Mouse (Mus musculus) lung, postnatal 25 days (tissue): ENCODE data around the gene Pdp2.

Experiments used
- DNase-seq: peaks from one replicate; pipeline ENCODE4 v3.0.0; 2022; ENCODE audit warnings: low spot score

Gene Pdp2

DNA sequence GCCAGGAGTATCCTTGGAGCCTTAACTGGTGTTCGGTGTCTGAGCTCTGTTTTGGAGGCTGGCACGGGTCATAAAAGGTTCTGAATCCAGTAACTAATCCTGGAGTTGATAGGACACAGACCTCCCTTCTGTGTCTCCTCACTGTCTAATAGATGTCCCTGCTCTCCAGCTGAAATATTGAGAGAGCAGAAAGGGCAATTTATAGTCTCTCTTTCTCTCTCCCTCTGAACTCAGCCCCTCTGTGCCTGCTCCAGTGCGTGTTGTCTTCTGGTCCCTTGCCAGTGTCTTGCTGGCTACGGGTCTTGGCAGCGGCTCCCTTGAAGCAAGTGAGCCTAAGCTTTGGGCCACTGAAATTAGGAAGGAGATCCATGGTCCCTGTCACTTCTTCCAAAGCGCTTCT lies 6.4 kb downstream of the Pdp2 start:
- no peak for DNase-seq

DNA sequence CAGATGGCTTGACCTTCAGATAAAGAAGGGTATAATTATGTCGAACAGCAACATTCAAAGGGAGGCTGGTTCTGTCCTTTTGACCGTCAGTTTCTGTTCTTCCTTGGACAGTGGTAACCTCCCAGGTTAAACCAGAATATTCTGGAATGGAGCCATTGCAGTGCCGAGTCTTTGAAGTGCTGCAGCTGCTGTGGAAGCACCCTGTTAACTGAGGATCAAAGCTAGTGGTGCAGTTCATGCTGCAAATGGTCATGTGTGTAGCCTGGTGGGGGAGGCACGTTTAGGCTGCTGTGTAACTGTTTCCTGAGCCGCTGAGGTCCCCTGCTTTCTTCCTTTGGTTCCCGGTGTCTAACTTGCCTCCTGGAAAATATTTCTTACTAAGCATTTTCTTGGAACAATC lies 7.2 kb downstream of the Pdp2 start:
- no peak for DNase-seq

DNA sequence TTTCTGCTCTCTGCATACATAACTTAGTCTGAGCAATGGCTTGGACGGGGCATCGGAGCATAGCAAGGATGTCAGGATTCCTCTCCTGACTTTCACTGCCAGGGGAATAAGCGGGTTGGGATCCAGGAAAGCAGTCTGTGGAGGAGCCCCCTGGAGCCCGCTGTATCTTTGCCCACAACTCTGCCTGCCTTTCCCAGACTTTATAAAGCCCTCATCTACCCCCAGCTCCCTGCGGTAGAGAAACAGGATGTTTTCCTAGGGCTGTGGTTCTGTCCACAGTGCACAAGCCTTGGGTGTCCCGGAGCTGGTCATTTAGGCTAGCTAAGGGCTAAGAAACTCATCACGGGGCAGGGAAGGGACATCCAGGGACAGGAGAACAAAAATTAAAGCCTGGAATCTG lies 10.1 kb downstream of the Pdp2 start:
- no peak for DNase-seq

DNA sequence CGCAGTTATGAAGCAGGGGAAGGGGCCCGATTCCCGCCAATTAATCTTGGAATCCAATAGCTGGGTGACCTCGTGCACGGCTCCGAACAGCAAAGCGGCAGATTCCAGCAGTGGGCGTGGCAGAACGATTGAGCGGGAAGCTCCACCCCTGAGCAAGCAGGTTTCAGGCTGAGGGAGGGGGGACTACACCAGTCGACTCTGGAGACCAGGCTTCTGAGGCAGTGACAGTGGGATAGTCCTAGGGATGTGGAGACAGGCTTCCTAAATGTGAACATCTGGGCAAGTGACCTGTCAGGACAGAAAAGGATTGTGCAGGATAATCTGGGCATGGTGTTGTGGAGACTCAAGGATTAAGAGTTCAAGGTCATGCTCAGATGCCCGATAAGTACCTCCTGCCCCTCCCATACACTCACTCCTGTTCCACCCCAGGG lies 10.7 kb downstream of the Pdp2 start:
- DNase-seq: no peak

DNA sequence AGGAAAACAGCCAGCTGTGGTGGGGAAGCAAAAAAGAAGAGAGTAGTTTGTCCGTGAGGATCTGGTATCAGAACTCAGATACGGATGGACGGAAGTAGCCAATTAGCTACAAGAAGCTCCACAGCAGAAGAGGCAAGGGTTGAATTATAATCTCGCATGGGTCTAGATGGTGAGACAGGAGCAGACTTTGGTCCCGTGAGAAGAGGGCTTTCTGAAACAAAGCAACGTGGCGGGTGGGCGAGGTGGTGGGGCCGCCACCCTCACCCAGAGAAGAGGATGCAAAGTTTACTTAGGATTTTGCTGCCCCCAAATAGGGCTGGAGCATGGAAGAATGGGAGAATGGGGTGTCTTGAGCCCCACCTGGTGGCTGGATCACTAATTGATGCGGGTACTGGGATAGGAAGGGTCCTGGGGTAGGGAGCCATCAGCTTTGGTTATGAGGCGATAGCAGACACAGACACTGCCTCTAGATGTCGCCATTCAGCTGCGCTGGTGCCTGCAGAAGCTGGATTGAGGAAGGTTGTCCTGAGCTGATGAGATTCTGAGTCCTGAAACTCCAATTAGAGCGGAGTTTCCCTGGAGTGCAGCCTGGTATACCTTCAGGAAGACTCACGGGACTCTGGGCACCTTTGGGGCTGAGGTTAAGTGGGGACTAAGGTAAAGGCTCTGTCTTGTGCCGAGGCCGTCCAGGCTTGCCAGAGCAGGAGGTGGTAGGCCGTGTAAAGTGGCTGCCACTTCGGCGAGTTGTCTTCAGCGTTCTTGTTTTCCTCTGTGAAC lies 11.4 kb downstream of the Pdp2 start:
- DNase-seq: peak; percentile 90

DNA sequence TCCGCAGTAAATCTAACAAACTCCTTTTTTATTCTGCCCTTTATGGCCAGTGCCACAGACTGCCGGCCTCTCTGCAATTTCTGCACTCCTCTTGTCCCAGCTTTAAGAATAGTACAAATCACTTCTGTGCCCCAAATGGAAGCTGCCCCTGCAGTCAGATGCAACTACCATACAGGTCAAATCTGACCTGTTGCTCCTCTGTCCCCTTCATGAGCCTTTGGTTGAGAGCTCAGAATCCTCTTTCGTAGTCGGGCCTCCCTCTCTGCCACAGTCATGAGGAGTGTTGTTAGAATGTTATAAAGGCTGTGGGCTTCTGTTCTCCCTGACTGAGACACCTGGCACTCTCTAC lies 12.0 kb downstream of the Pdp2 start:
- DNase-seq: no peak

DNA sequence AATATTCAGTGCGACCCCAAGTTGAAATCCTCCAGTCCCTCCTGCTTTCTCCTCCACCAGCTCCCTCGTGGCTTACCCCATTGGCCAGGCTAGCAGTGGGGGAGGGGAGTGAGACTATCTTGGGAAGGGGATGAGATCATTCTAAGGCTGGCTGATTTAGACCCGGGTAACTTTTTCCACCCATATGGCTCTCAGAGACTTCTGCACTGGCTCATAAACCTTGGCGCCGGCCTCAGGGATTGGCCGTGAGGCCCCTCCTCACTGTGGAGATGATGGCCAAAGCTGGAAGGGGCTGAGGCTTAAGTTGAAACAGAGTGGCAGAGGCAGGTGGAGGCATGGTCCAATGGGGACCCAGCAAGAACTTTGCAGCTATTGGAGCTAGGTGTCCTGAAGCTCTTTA lies 15.1 kb downstream of the Pdp2 start:
- DNase-seq: no peak

DNA sequence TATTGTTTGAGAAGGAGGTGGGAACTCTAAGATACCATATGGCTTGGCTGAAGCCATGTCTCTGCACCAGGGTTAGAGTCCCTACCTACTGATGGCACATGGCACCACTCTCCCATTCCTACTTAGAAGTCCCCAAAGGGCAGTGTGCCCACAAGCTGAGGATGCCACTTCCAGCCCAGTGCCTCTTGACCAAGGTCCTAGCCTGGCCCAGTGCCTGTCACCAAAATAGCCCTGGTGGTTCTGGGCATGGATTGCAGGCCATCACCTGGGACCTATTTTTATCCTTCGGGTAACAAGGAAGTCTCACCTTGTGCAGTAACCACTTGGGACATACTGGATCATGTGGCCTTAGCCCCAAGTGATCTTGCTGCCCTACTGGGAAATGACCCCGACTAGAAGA lies 16.7 kb downstream of the Pdp2 start:
- DNase-seq: no peak

DNA sequence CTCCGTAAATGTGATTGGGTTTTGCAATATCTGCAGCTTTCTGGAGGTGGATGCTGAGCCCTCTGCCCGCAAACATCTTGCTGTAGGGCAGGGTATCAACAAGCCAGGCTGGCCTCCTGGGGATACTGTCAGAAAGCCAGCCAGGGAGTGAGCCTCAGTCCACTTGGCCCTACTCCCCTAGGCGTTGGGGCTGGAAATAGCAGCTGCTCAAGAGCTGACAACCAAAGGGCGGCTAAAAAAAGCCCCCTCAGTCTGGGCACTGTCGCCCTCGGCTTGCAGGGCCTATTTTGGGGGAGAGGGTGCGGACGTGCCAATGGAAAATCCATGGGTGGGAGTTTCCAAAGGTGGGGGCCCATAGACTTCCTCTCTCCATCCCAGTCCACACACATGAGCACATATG lies 18.0 kb downstream of the Pdp2 start:
- DNase-seq: no peak

DNA sequence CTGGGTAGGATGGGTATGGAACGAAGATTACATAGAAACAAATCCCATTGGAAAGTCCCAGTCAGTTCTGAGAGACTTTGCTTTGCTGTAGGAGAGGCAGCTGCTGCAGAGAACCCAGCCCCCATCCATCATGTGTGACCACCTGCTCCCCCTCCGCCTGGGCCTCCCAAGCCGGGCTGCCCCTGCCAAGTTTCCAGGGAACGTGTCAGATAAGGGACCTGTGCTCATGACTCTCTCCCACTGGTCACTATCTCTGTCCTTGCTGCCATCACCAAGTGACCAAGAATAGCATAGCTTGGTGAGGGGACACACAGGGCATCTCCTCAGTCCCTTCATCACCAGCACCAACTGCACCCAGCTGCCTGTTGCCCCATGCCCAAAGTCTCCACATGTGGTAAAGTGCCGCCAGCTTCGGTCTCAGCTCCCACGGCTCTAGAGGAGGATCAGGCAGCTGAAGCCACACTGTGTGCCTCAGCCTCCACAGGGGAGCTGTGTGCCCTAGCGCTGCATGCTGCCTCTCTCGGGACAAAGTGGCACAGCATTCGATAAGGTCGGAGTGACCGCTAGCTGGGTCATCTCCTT lies 19.0 kb downstream of the Pdp2 start:
- no peak for DNase-seq

DNA sequence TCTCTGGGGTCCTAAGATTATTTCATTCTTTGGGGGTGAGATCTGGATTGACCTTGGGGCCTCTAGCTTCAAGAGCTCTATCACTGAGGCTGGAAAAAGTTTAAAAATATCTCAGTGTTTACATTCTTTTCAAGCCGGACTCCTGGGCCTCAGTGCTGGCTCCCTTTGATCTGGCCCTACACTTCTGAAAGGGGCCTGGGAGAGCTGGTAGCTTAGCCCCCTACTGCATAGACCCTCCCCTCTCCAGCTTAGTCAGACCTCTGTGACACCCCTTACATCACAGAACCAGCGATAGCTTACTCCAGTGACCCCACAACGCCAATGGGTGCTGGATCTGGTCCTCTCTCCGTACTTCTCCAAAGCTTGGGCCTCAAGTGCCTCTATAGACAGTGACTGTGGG lies 20.4 kb downstream of the Pdp2 start:
- no peak for DNase-seq

DNA sequence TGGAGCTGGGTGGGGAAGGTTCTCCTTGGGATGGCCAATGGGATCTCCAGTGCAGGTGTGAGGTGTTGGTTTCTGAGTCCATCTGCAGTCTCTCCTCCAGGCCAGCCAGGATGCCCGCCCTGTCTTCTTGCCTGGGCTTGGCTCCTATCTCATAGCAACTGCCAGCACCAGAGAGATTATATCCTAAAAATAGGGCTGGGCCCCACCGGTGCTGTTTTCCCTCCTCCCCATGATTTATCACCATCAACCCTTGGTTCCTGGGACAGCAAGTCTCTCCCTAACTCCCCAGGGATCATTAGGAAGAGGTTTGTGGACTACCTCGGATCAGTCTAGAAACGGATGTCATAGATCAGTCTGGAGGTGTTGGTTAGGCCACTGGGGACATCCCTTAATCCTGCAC lies 21.9 kb downstream of the Pdp2 start:
- DNase-seq: no peak

DNA sequence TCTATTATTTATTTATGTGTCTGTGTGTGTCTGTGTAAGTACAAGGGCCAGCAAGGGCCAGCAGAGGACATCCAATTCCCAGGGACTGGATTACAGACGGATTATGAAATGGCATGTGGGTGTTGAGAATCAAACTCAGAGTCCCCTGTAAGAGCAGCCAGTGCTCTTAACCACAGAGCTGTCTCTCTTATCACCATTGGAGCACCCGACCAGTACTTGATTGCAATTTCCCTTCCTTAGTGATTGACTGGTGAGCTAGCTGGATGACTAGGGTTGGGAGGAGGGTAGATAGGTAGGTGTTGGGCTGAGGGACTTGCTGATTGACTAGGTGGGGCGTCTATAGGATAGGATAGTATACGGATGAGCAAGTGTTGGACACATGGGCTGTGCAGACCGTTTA lies 29.5 kb downstream of the Pdp2 start:
- DNase-seq: no peak

DNA sequence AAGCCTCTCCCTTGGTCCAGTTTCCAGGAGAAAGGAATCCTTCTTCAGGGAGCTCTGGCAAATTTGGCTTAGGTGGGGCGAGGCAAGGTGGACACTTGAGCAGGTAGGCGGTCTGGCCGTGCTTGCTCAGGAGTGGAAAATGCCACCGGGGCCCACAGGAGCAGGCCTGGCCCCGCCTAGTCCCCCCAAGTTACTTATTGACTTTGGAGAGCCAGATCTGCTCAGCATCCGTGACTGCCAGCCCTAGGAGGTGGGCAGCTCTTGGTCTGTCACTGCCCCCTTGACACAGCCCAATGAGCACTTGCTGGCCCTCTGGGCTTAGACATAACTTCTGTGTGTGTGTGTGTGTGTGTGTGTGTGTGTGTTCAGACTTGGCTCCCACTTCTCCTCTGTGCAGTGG lies 32.9 kb downstream of the Pdp2 start, which contains the start of gene Cdh16:
Cdh16 (minus strand) TSS at position 236 of the 400 bp plus-strand sequence.
- DNase-seq: peak; percentile 71

DNA sequence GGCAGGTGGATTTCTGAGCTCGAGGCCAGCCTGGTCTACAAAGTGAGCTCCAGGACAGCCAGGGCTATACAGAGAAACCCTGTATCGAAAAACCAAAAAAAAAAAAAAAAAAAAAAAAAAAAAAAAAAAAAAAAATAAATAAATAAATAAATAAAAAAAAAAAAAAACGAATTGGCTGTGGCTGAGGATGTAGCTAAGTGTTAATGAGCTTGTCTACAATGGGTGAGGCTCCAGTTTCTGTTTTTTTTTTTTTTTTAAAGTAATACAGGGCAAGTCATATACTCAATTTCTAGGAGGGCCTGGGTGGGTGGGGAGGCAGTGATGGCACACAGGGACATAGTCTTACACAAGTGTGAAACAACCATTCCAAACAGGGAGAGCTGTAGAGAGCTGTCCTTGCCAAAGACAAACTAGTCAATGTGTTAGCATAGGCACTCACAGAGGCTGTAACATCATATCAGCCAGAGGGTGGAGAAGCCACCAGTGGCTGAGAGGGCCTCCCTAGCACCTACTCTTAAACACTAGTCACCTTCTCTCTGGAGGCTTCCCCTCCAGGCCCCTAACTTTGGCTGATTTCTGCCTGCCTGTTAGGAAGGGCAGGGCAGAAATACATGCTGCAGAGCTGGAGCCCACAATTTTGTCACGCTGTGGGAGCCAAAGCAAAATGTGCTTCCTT lies 36.0 kb downstream of the Pdp2 start:
- DNase-seq: no peak

DNA sequence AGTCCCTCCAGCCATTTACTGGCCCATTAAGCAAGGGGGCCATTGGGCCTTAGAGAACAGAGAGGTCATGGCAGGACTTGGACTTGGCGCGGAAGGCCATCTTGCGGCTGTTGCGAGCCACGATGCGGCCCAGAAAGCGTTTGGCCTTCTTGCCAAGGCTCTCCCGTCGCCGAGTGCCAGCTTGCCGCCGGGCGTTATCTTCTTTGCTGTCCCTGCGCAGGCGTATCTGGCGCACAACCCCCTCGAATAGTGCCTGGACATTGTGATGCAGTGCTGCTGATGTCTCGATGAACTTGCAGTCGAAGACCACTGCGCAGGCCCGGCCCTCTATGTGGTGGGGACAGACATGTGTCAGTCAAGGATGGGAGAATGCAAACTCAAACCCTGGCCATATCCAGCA lies 37.2 kb downstream of the Pdp2 start:
- no peak for DNase-seq

DNA sequence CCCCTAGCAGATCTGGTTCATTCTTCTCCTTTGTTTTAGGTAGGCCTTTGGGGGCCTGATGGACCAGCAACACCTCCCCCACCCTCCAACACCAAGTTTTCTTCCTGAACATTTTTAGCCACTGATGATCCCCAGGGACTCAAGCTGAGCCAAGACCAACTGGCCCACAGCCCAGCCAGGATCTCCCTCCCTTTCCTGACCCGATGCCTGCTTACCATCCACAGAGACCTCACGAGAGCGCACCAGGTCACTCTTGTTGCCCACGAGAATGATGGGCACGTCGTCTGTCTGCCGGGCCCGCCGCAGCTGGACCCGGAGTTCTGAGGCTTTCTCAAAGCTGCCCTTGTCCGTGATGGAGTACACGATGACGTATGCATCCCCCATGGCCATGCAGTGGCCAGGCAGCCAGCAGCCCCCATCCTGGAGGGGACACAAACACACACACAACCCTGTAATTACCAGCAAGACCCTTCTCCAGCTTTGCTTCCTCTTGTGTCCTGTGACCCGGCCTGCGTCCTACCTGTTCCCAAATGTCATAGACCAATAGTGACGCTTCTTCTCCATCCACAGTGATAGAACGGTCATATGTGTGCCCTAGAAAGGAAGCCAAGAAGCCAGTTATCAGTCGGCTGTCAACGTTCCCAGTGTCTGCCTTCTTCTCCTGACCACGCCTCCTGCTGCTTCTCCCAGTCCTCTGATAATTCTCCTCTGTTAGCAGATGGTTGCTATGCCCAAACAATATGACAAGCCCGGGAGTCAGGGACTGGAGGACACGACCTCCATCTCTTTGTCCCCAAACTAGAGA lies 38.3 kb downstream of the Pdp2 start:
- no peak for DNase-seq

DNA sequence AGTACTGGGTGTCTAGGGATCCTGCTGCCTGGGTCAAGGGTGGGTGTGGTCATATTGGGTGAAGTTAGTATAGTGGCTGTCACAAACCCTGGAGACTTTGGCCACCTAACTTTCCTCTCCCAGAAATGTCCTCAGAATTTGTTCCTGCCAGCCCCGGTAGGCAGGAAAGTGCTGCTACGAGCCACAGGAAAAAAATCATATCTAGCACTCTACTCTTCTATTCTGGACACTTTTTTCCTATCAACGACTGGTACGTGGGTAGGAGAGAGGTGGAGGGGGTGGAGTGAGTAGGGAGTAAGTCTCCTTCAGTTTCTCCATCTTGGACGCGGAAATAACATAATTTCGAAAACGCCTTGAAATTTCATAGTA lies 38.8 kb downstream of the Pdp2 start:
- DNase-seq: no peak

DNA sequence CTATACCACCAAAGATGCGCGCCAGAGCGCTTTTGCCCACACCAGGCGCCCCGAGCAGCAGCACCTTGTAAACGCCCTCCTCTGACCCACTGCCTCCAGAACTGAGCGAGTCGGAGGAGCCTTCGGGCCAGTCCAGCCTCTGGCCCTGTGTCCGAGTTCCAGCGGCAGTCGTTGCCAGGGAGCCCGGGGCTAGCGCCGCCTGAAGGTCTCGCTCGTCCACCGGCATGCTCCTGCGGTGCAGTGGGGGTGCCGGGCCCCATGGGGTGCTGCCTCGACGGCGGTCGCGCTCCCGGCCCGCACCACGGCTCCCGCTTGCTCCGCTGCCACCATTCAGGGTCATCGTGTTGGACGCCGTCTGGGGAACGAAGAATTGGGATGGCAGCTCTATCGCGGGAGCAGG lies 39.3 kb downstream of the Pdp2 start:
- DNase-seq: no peak

DNA sequence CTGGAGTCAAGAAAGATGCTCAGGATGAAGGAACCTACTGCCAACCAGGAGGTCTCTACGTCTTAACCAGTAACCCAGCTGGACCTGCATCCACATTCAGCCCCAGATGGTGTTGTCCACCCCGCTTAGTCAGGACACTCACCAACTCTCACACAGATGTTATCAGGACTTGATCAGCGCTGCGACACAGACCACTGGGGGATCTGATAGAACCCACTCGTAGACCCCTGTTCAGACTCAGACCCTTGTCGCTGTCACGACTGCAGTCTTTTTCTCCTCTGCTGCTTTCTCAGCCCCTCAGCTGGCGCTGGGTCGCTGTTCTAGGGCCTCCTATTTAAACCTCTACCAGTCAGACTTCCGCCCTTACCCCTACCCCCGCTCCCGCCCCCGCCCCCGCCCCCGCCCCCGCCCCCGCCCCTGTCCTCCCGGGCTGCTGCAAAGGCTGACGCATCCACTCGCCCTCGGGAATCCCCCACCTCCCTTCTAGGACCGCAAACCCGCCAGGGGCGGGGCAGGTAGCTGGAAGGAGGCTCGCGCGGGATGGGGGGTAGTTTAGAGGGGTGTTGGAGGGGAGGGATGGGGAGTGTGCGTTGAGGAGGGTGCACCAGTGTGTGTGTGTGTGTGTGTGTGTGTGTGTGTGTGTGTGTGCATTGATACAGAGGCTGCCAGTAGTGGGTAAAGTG lies 39.9 kb downstream of the Pdp2 start, which contains the start of gene Rrad:
Rrad (minus strand) TSS at position 347 of the 683 bp plus-strand sequence.
- DNase-seq: peak; percentile 56

DNA sequence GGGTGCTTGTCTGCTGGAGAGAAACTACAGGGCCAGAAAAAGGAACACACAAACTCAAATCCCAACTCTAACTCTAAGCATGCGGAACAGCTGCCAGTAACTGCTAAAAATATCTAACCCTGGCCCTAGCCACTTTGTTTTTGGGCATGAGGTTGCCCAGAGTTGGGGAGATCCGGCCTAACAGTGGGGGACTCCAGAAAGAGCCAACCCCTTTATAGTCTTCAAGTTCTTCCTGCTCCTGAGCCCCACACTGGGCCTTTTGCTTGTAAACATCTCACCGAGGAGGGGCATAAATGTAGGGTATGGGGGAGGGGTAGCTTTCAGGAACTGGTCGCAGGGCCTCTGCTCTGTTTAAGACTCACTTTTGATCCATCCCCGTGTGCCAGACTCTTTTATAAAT lies 40.7 kb downstream of the Pdp2 start:
- no peak for DNase-seq

DNA sequence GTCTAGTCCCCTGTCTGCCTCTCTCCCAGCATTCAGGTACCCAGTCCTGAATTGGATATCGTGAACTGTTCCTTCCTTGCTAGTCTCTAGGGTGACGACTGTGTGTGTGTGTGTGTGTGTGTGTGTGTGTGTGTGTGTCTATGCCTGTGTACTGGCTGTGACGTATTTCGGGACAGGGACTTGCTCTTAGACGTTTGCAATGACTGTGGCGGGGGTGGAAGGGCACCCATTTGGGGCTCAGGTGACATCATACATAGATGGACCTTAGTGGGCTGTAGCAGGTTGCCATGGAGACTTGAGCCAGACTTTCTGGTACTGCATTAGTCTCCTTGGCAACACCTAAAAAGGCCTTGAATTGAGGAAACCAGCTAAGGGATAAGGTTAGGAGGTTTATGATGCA lies 41.2 kb downstream of the Pdp2 start:
- DNase-seq: no peak
